Mouse (Mus musculus) midbrain, embryonic 10.5 days (tissue): Measurements from ENCODE around the gene Npepps. TPM values are rescaled to one million over a fixed set of nuclear protein-coding genes. Genes with fewer than 3 reads are reported as not detected.

Experiments
- polyA plus RNA-seq: library from polyadenylated mRNA; unstranded; fragments of >200 nt; fragmentation: Nextera tagmentation; extraction: Ambion mirVana; gene quantifications from 2 replicates; pipeline ENCODE4 v1.2.1, GENCODE M21; 2016

The Npepps gene
- polyA plus RNA-seq, 1 experiment from 2014 or later: 108 TPM

Other genes with a start within 250 kb of the Npepps start
- 3.0 and 3.1 TPM in 2 replicates for gene Lrrc46, start 239.2 kb downstream of the Npepps start, polyA plus RNA-seq
- 81.1 and 82.9 TPM in 2 replicates for gene Mrpl10, start 239.1 kb downstream of the Npepps start, polyA plus RNA-seq
- gene Osbpl7, start 230.0 kb downstream of the Npepps start, polyA plus RNA-seq: 8.4 and 9.8 TPM in 2 replicates
- gene Tbx21, start 165.3 kb downstream of the Npepps start, polyA plus RNA-seq: 0.10 and 0.25 TPM in 2 replicates
- gene Tbkbp1, start 129.1 kb downstream of the Npepps start, polyA plus RNA-seq: 4.3 and 4.9 TPM in 2 replicates
- gene Kpnb1, start 92.8 kb downstream of the Npepps start, polyA plus RNA-seq: 82.9 and 95.7 TPM in 2 replicates
- gene Mrpl45, start 35.1 kb upstream of the Npepps start, polyA plus RNA-seq: 61.7 and 69.5 TPM in 2 replicates
- 0.05 and 0.09 TPM in 2 replicates for gene Gpr179, start 71.4 kb upstream of the Npepps start, polyA plus RNA-seq
- 3.6 and 4.6 TPM in 2 replicates for gene Socs7, start 81.9 kb upstream of the Npepps start, polyA plus RNA-seq
- gene Arhgap23, start 134.9 kb upstream of the Npepps start, polyA plus RNA-seq: 1.9 and 2.3 TPM in 2 replicates
- gene 4933428G20Rik, start 219.7 kb upstream of the Npepps start, polyA plus RNA-seq: 0.25 and 0.28 TPM in 2 replicates